Mouse (Mus musculus) embryonic facial prominence, embryonic 12.5 days (tissue): ENCODE measurements around the gene Myf6. TPM values are rescaled to one million over a fixed set of nuclear protein-coding genes. Genes with fewer than 3 reads are reported as not detected.

Source experiments
- microRNA-seq: library from miRNA; unstranded; fragments of <30 nt; microRNA quantifications from one replicate; pipeline ENCODE4, GENCODE M21; 2017
- polyA plus RNA-seq: library from polyadenylated mRNA; unstranded; fragments of >200 nt; fragmentation: Nextera tagmentation; extraction: Ambion mirVana; gene quantifications from 2 replicates; pipeline ENCODE4 v1.2.1, GENCODE M21; 2016

Gene Myf6
- polyA plus RNA-seq, 1 experiment from 2014 or later = 0.79 TPM

Small RNAs within 50 kb of the gene (microRNA-seq; reads per million reads assigned to microRNA genes)
- not detected for gene Gm44403

Other genes with a start within 250 kb of the Myf6 start
- 8.2 and 9.9 TPM in 2 replicates for gene Lin7a, start 223.1 kb downstream of the Myf6 start, polyA plus RNA-seq
- 7.3 and 9.1 TPM in 2 replicates for gene Myf5, start 8.6 kb downstream of the Myf6 start, polyA plus RNA-seq
- gene Ptprq, start 225.3 kb upstream of the Myf6 start, polyA plus RNA-seq = 0.17 and 0.19 TPM in 2 replicates